26 mouse cellular contexts compared by ENCODE assay signal in the genomic region with DNA sequence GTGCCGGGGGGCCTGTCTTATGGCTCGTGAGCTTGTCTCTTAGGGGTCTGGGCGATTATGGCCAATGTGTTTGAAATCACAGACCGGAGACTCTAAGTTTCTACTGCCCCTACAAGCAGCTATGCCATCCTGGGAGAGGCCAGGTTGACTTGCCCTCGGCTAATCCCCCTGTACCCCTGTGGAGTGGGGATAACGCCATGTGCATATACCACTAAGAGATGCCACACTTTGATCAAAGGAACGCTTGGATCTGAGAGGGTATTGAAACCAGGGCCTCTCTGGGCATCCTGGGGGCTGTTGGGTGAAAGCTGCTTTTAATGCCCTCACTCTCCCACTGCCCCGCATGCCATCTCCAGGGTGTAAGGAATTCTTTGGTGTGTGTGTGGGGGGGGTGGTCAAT.
DNase-seq lines count a peak whose midpoint lies in the region; ATAC-seq and TF ChIP-seq lines count a peak whose summit lies in the region.
"Had no signal": no experiment of that assay in that cellular context is flagged by ENCODE, and none has a peak within 500 bp of the region (broad histone marks: within the 10 kb centered on the region; RNA-seq: fewer than 3 reads in every experiment).

No protein-coding gene starts in this region.

- no peak for DNase-seq in forebrain, embryonic 10.5 days (ENCODE audit: extremely low spot score, low spot score)
- no peak for DNase-seq in forebrain, embryonic 11.5 days (ENCODE audit: low spot score)
- DNase-seq in hindbrain, embryonic 10.5 days (ENCODE audit: low spot score), result no peak
- DNase-seq in hindbrain, postnatal 0 days (ENCODE audit: low spot score), result no peak
- DNase-seq in midbrain, embryonic 11.5 days (ENCODE audit: low spot score, missing footprints), result peak; percentile 78
- DNase-seq in midbrain, postnatal 0 days (ENCODE audit: low spot score), result no peak
- peak; percentile 19 for DNase-seq in limb, embryonic 10.5 days (ENCODE audit: low spot score)
- DNase-seq: adrenal gland, postnatal 10 days; adrenal gland, postnatal 36 days; B cell, adult 2 months; cerebellum, adult 18-20 months; cerebellum, adult 9-10 months; cerebellum, postnatal 14 days; forebrain, postnatal 0 days; gastrocnemius, postnatal 25 days; heart, postnatal 14 days; heart, postnatal 4 days had no signal

- 82% methylated on average over 8 of the region's 8 CpGs for WGBS in forebrain, embryonic 10.5 days
- WGBS in forebrain, embryonic 11.5 days, result 84% methylated on average over 8 of the region's 8 CpGs
- WGBS in hindbrain, embryonic 10.5 days, result 91% methylated on average over 8 of the region's 8 CpGs
- 84% methylated on average over 8 of the region's 8 CpGs for WGBS in hindbrain, postnatal 0 days
- WGBS in midbrain, embryonic 11.5 days, result 87% methylated on average over 8 of the region's 8 CpGs
- 78% methylated on average over 8 of the region's 8 CpGs for WGBS in midbrain, postnatal 0 days
- 86% methylated on average over 8 of the region's 8 CpGs for WGBS in limb, embryonic 10.5 days

- H3K9me3 ChIP-seq in forebrain, embryonic 10.5 days, result no peaks in the 10 kb centered on the region
- no peaks in the 10 kb centered on the region for H3K9me3 ChIP-seq in forebrain, embryonic 11.5 days (ENCODE audit: control insufficient read depth, low read length)
- H3K9me3 ChIP-seq in hindbrain, embryonic 10.5 days, result no peaks in the 10 kb centered on the region
- no peaks in the 10 kb centered on the region for H3K9me3 ChIP-seq in hindbrain, postnatal 0 days (ENCODE audit: low read length)
- no peaks in the 10 kb centered on the region for H3K9me3 ChIP-seq in midbrain, embryonic 11.5 days (ENCODE audit: control insufficient read depth, low read length)
- no peaks in the 10 kb centered on the region for H3K9me3 ChIP-seq in midbrain, postnatal 0 days (ENCODE audit: low read length)
- no peaks in the 10 kb centered on the region for H3K9me3 ChIP-seq in limb, embryonic 10.5 days (replicated peaks)
- H3K9me3 ChIP-seq: embryonic facial prominence, embryonic 12.5 days; heart, embryonic 13.5 days; hindbrain, embryonic 12.5 days; hindbrain, embryonic 15.5 days had no signal

- no peak overlapping the region for H3K4me3 ChIP-seq in forebrain, embryonic 10.5 days
- no peak overlapping the region for H3K4me3 ChIP-seq in forebrain, embryonic 11.5 days (ENCODE audit: low read depth, low read length)
- no peak overlapping the region for H3K4me3 ChIP-seq in hindbrain, embryonic 10.5 days
- no peak overlapping the region for H3K4me3 ChIP-seq in hindbrain, postnatal 0 days (ENCODE audit: low read length)
- H3K4me3 ChIP-seq in midbrain, embryonic 11.5 days (ENCODE audit: low read depth, low read length), result no peak overlapping the region
- no peak overlapping the region for H3K4me3 ChIP-seq in midbrain, postnatal 0 days (ENCODE audit: low read depth, low read length)
- no peak overlapping the region for H3K4me3 ChIP-seq in limb, embryonic 10.5 days
- H3K4me3 ChIP-seq: embryonic facial prominence, embryonic 12.5 days; erythroblast, embryonic 14.5 days; heart, embryonic 13.5 days; hindbrain, embryonic 12.5 days; hindbrain, embryonic 15.5 days had no signal

- H3K27me3 ChIP-seq in forebrain, embryonic 10.5 days (ENCODE audit: poor library complexity, severe bottlenecking), result no peaks in the 10 kb centered on the region
- no peaks in the 10 kb centered on the region for H3K27me3 ChIP-seq in forebrain, embryonic 11.5 days (ENCODE audit: control insufficient read depth, insufficient read depth, low read length)
- H3K27me3 ChIP-seq in hindbrain, embryonic 10.5 days (ENCODE audit: insufficient read depth, poor library complexity, severe bottlenecking), result no peaks in the 10 kb centered on the region
- no peaks in the 10 kb centered on the region for H3K27me3 ChIP-seq in hindbrain, postnatal 0 days (ENCODE audit: insufficient read depth, low read length)
- H3K27me3 ChIP-seq in midbrain, embryonic 11.5 days (ENCODE audit: control insufficient read depth, insufficient read depth, low read length), result no peaks in the 10 kb centered on the region
- no peaks in the 10 kb centered on the region for H3K27me3 ChIP-seq in midbrain, postnatal 0 days (ENCODE audit: insufficient read depth, low read length)
- no peaks in the 10 kb centered on the region for H3K27me3 ChIP-seq in limb, embryonic 10.5 days (ENCODE audit: low read depth, poor library complexity, severe bottlenecking)
- H3K27me3 ChIP-seq: embryonic facial prominence, embryonic 12.5 days; heart, embryonic 13.5 days; hindbrain, embryonic 12.5 days; hindbrain, embryonic 15.5 days; Patski had no signal

- ATAC-seq in forebrain, embryonic 11.5 days (replicated peaks; ENCODE audit: low FRiP score), result no peak
- no peak for ATAC-seq in hindbrain, postnatal 0 days
- no peak for ATAC-seq in midbrain, embryonic 11.5 days (ENCODE audit: low FRiP score)
- no peak for ATAC-seq in midbrain, postnatal 0 days (ENCODE audit: low FRiP score)
- ATAC-seq: forebrain, embryonic 14.5 days; intestine, postnatal 0 days; Patski had no signal

- no peak overlapping the region for H3K4me2 ChIP-seq in forebrain, embryonic 11.5 days (ENCODE audit: low read depth, low read length, severe bottlenecking)
- no peak overlapping the region for H3K4me2 ChIP-seq in hindbrain, postnatal 0 days (ENCODE audit: low read depth, low read length)
- H3K4me2 ChIP-seq in midbrain, embryonic 11.5 days, result no peak overlapping the region
- no peak overlapping the region for H3K4me2 ChIP-seq in midbrain, postnatal 0 days (ENCODE audit: low read depth, low read length, poor library complexity, severe bottlenecking)
- H3K4me2 ChIP-seq: embryonic facial prominence, embryonic 12.5 days; heart, embryonic 13.5 days; hindbrain, embryonic 12.5 days; hindbrain, embryonic 15.5 days had no signal

- no peak overlapping the region for H3K9ac ChIP-seq in forebrain, embryonic 11.5 days (ENCODE audit: low read length)
- no peak overlapping the region for H3K9ac ChIP-seq in hindbrain, postnatal 0 days (replicated peaks; ENCODE audit: low read length)
- no peak overlapping the region for H3K9ac ChIP-seq in midbrain, embryonic 11.5 days (ENCODE audit: low read length)
- H3K9ac ChIP-seq in midbrain, postnatal 0 days (replicated peaks; ENCODE audit: low read length, poor library complexity, severe bottlenecking), result no peak overlapping the region
- H3K9ac ChIP-seq: embryonic facial prominence, embryonic 12.5 days; forebrain, postnatal 0 days; heart, embryonic 13.5 days; hindbrain, embryonic 12.5 days; hindbrain, embryonic 15.5 days had no signal

- H3K36me3 ChIP-seq in forebrain, embryonic 10.5 days (replicated peaks), result no peaks in the 10 kb centered on the region
- no peaks in the 10 kb centered on the region for H3K36me3 ChIP-seq in forebrain, embryonic 11.5 days (ENCODE audit: control insufficient read depth, insufficient read depth, low read length)
- H3K36me3 ChIP-seq in hindbrain, embryonic 10.5 days, result no peaks in the 10 kb centered on the region
- H3K36me3 ChIP-seq in hindbrain, postnatal 0 days (ENCODE audit: insufficient read depth, low read length), result no peaks in the 10 kb centered on the region
- no peaks in the 10 kb centered on the region for H3K36me3 ChIP-seq in midbrain, embryonic 11.5 days (ENCODE audit: control insufficient read depth, insufficient read depth, low read length)
- H3K36me3 ChIP-seq in midbrain, postnatal 0 days (ENCODE audit: insufficient read depth, low read length), result no peaks in the 10 kb centered on the region
- H3K36me3 ChIP-seq in limb, embryonic 10.5 days, result no peaks in the 10 kb centered on the region
- H3K36me3 ChIP-seq: embryonic facial prominence, embryonic 12.5 days; G1E; heart, embryonic 13.5 days; hindbrain, embryonic 12.5 days; hindbrain, embryonic 15.5 days had no signal

- TF ChIP-seq CTCF in hindbrain, postnatal 0 days (IDR thresholded peaks at IDR 0.05; ENCODE audit: low read depth), result no peak
- TF ChIP-seq CTCF in midbrain, postnatal 0 days (IDR thresholded peaks at IDR 0.05), result no peak

- H3K4me1 ChIP-seq in forebrain, embryonic 10.5 days, result peaks cover 26% of the 10 kb centered on the region
- no peaks in the 10 kb centered on the region for H3K4me1 ChIP-seq in forebrain, embryonic 11.5 days (replicated peaks; ENCODE audit: control insufficient read depth, insufficient read depth, low read length)
- H3K4me1 ChIP-seq in hindbrain, embryonic 10.5 days (replicated peaks), result peaks cover 27% of the 10 kb centered on the region
- no peaks in the 10 kb centered on the region; the same call in 1 of the 2 replicates for H3K4me1 ChIP-seq in hindbrain, postnatal 0 days (ENCODE audit: insufficient read depth, low read length)
- 0 out of 2 replicates have a peak, but pooled peaks cover 2% of the 10 kb centered on the region for H3K4me1 ChIP-seq in midbrain, embryonic 11.5 days (ENCODE audit: control insufficient read depth, insufficient read depth, low read length)
- H3K4me1 ChIP-seq in midbrain, postnatal 0 days (ENCODE audit: insufficient read depth, low read length), result no peaks in the 10 kb centered on the region
- H3K4me1 ChIP-seq in limb, embryonic 10.5 days, result peaks cover 17% of the 10 kb centered on the region; the same call in 1 of the 2 replicates

- peak overlapping the region; percentile 0; the same call in 1 of the 2 replicates for H3K27ac ChIP-seq in forebrain, embryonic 10.5 days
- H3K27ac ChIP-seq in forebrain, embryonic 11.5 days (ENCODE audit: low read depth, low read length), result no peak overlapping the region
- H3K27ac ChIP-seq in hindbrain, embryonic 10.5 days, result 0 out of 2 replicates have a peak overlapping the region, but pooled peaks have one; percentile 23
- no peak overlapping the region for H3K27ac ChIP-seq in hindbrain, postnatal 0 days
- no peak overlapping the region for H3K27ac ChIP-seq in midbrain, embryonic 11.5 days (ENCODE audit: low read depth, low read length)
- no peak overlapping the region for H3K27ac ChIP-seq in midbrain, postnatal 0 days (ENCODE audit: low read depth, low read length)
- no peak overlapping the region for H3K27ac ChIP-seq in limb, embryonic 10.5 days
- H3K27ac ChIP-seq: embryonic facial prominence, embryonic 12.5 days; heart, embryonic 13.5 days; hindbrain, embryonic 12.5 days; hindbrain, embryonic 15.5 days had no signal

Comparison
In these comparisons a context has a peak if more than half of its experiments do, and no peak if none do; other contexts are left out.
1. DNase-seq: peak in midbrain, embryonic 11.5 days (single experiment) and limb, embryonic 10.5 days (single experiment); none in forebrain, embryonic 10.5 days (single experiment), forebrain, embryonic 11.5 days (single experiment), hindbrain, embryonic 10.5 days (single experiment), hindbrain, postnatal 0 days (single experiment) and midbrain, postnatal 0 days (single experiment).
2. H3K27ac ChIP-seq: peak in forebrain, embryonic 10.5 days (single experiment) and hindbrain, embryonic 10.5 days (single experiment); none in forebrain, embryonic 11.5 days (single experiment), hindbrain, postnatal 0 days (single experiment), midbrain, embryonic 11.5 days (single experiment), midbrain, postnatal 0 days (single experiment) and limb, embryonic 10.5 days (single experiment).